Mouse (Mus musculus): Measurements from ENCODE around the gene Tnfrsf1b.

The Tnfrsf1b gene

DNA sequence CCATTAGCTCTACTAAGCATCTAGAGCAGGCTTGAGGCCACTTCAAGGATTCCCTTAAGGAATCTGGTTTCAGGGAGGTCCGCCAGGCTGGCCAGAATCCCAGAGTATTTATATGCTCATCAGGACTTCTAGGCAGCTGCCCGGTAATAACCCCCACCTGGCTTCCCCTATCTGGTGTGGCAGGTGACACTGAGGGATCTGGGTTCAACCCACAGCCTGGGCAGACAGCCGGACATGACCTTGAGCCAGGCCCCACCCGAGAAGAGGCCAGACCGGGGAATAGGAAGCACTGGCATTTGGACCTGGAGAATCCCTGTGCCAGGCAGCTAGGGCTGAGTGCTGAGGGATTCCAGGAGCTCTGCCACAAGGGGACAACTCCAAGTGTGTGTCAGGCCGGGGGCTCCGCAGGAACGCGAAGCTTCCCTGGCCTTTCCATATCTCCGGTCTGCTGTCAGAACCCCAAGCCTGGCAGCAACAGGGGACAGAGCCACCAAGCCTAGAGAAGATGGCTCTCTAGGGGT is 52.6 kb downstream of the Tnfrsf1b start:
- CTCF ChIA-PET, result interaction anchor here (0.5 to 1.2 kb wide), 3 partner anchors 56 to 1983 kb away, joined by 3 to 7 read pairs (median 3); no protein-coding TSS in a partner anchor

DNA sequence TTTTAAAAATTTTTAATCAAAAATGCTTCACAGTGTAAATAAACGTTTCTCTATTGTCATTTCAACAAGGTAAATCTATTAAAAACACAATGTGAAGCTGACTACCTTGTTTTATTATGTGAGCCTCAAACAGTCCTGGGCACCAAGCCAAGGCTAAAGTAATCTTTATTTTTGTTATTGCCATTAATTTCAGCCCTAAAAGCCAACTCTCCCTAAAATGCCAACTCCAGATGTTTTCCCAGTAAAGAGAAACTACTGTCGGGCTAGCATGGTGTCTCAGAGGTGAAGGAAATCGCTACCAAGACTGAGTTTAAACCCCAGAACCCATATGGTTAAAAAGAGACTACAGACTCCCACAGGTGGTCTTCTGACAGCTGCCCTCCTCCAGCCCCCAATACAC is 53.3 kb downstream of the Tnfrsf1b start:
- CTCF ChIA-PET, result interaction anchor here (0.8 kb wide), 1 partner anchor 1982 kb away, joined by 7 read pairs; no protein-coding TSS in a partner anchor

DNA sequence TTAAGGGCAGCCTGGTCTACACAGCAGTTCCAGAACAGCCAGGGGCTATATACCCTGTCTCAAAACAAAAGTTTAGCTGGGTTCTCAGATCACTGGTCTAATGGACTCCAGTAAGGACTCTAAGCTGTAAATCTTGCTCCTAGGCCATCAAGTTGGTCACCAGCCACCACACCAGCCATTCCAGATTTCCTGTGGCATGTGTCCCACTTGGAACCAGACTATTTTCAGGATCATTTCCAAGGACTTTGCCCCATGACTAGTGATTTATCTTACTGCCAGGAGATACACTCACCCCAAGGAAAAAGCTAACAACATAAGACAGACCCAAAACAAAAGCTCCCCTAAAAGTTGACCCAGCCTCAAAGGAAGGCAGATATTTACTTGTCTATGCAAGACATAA is 54.0 kb downstream of the Tnfrsf1b start:
- CTCF ChIA-PET, result interaction anchor here (0.5 to 0.9 kb wide), 2 partner anchors 14 to 22 kb away, joined by 3 read pairs; no protein-coding TSS in a partner anchor

DNA sequence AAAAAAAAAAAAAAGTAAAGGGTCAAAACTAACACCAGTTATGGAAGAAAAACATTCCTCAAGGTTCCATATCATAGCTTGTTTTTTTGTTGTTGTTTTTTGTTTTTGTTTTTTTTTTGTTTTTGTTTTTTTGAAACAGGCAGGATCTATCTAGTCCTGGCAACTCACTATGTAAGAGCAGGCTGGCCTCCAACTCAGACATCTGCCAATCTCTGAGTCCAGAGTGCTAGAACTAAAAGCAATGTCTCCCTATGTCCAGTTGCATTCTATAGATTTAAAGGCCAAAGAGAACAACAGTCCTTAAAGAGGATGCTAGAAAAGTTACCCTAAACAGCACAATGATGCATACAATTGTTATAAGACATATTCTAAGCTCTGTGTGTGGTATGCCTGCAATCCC is 58.1 kb downstream of the Tnfrsf1b start:
- CTCF ChIA-PET, result interaction anchor here (0.6 kb wide), 1 partner anchor 95 kb away, joined by 4 read pairs; no protein-coding TSS in a partner anchor

DNA sequence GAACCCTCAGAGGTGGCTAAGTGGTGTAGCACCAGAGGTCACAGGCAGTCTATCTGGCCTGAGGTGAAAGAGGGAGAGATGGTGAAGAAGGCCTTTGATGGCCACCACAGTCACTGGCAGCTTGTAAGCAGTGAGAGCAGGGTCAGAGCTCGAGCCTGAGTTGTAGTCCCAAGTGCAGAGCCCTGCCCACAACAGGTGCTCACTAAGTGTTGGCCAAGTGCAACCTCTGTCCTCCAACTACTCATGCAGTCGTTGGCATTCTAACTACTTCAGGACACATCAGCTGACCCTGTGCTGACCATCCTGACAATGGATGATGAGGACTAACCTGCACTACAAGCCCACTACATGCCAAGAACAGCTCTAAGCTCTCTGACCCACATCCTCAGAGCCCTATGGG is 59.1 kb downstream of the Tnfrsf1b start:
- CTCF ChIA-PET, result no interaction called here

DNA sequence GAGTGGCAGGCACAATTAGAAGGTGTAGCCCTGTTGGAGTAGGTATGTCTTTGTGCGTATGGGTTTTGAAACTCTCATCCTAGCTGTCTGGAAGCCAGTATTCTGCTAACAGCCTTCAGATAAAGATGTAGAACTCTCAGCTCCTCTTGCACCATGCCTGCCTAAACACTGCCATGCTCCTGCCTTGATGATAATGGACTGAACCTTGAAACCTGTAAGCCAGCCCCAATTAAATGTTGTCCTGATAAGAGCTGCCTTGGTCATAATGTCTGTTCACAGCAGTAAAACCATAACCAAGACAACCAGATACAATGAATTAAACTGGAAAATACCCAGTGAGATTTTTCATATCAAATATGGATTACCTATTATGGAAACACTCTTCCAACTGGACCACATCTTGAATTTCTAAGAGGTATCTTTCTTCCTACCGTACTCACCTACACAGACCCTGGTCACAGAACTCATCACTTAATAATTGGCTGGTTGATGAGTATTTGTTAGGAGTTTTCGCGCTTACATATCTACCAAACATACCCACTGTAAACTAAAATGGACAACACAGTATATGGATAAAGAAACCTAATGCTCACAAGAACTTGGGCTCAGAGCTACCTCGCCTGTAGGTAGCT is 67.6 kb downstream of the Tnfrsf1b start:
- CTCF ChIA-PET, result no interaction called here

- CTCF ChIA-PET, result interaction anchor here (1.0 kb wide), 1 partner anchor 10 kb away, joined by 3 read pairs; no protein-coding TSS in a partner anchor
Measured at GRCm38 (mm10) chr4:145165542-145165941, 81.1 kb downstream of the Tnfrsf1b start.

GRCm38 (mm10) chr4:145164111-145164510 is 82.6 kb downstream of the Tnfrsf1b start:
- CTCF ChIA-PET, result interaction anchor here (0.9 kb wide), 1 partner anchor 12 kb away, joined by 3 read pairs; no protein-coding TSS in a partner anchor
